Mouse (Mus musculus) mouse trophoblast stem cell (cell line): ENCODE results near the gene Otud4.
"Not testable (repeated sequence)": the region's sequence is repeated elsewhere in the genome, so short reads cannot be mapped to it uniquely, and the experiment has no call there.

Experiments used
- in situ Hi-C, 2 experiments: fragments of 300-500 bp; cut with MseI, MboI; formaldehyde crosslinking; loops; 2 replicates in 1 of 2; 3 replicates in 1 of 2; pipeline ENCODE4 v1.15.1; 2025

Gene Otud4

DNA sequence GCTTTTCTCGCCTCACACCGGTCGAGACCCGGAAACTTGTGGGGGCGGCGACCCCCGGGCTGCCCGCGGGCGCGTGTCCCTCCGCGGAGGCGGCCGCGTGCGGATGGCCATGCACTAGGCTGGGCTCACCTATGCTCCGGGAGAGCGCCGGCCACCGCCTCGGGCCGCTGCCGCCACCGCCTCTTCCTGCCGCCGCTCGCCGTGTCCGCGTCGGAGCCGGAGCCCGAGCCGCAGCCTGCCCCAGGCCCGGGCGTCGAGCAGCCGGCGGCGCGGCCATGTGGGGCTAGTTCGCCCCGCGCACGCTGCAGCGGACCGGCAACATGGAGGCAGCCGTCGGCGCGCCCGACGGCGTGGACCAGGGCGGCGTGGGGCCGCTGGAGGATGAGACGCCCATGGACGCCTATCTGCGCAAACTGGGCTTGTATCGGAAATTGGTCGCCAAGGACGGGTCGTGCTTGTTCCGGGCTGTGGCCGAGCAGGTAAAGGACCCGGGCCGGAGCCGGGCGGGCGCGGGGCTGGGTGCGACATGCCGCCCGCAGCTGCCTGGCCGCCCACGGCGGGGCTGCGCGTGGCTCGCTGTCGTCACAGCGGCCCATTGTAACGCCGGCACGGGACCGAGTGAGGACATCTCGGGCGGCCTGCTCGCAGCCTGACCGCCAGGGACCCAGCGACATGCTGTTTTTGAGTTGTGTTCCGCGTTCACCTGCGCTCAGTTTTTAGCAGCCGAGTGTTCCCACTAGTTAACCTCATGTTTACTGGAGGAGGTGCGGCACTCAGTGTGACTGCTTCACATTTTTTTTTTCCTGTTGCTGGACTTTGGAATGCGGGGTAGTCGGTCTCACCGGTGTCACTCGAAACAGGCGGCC lies at the start of gene Otud4:
Gene Otud4 (plus strand): TSS at position 33 of the 866 bp plus-strand sequence.
- in situ Hi-C loops = no loop called here

DNA sequence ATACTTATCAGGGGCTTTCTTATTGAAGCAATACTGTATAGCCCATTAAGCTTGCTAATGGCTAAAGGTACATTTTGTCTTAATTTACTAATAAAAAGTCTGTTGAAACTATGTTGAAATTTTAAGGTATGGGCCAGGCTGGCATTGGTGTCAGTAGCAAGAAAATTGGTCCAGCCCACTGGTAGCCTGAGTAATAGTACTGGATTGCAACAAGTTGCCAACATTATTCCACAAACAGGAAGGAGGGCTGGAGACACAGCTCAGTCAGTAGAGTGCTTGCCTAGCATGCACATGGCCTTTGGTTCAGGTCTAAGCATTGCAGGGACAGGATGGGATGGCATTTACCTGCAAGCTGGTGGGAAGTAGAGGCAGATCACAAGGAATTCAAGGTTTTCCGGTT lies 38.5 kb upstream of the Otud4 start:
- in situ Hi-C loops = no loop called here

DNA sequence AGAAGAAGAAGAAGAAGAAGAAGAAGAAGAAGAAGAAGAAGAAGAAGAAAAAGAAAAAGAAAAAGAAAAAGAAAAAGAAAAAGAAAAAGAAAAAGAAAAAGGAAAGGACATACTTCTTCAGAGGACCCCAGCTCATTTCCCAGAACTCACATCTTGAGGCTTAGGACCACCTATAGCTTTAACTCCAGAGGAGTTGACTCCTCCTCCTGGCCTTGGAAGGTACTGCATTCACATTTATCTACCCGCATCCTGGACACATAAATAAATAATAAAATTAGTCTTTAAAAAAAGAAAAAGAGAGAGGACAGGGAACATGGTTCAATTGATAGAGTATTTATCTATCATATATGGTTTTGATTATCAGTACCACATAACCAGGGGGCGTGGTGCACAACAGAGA lies 36.2 kb upstream of the Otud4 start:
- in situ Hi-C loops = not testable (repeated sequence)

DNA sequence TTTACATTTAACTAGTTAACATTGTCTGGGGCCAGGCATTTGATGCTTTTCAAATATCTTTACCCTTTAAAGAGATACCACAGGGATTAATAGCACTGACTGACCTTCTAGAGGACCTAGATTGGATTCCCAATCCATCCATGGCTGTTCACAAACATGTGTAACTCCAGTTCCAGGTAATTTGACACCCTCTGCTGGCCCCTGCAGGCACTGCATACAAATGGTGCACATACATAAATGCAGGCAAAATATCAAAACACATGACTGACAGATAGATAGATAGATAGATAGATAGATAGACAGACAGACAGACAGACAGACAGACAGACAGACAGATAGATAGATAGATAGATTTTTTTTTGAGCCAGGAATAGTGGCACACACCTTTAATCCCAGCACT lies 33.2 kb upstream of the Otud4 start:
- in situ Hi-C loops = no loop called here

DNA sequence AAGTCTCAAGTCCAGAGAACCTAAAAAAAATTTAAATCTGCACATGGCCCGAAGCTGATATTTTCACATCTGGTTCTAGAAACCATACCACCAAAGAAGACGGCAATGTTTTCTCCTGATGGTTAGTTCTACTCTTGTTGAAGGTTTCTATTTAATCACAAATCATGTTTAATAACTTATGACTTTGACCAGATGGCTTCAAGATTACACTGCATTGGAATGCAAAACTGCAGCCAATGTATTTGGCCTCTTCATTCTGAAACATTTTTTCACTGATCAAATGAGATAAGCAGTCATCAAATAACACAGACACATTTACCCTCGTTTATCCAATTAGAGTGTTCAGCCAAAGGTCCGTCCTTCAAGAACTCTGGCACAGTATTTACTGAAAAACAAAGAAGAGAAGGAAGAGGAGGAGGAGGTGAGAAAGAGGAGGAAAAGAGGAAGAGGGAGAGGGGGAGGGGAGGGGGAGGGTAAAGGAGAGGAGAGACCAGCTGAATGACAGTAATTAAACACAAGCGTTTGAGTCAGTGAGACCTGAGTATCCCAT lies 32.6 kb upstream of the Otud4 start:
- in situ Hi-C loops = no loop called here

DNA sequence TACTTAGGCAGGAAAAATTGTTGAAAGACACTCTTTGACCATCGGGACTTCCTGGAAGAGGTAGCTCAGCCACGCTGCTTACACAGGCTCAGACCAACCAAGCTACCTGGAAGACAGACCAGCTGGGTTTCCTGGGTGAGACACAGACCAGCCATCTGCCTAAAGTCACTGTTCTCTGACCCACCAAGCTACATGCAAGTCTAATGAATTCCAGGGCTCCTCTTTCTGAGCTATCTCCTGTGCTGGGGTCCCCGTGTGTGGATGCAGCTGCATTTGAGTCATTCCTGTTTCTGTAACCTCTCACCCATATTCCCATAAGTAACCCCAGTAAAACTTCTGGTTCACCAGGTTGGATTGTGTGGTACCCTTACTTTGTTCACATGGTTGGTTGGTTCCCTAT lies 30.7 kb upstream of the Otud4 start:
- in situ Hi-C loops = no loop called here

DNA sequence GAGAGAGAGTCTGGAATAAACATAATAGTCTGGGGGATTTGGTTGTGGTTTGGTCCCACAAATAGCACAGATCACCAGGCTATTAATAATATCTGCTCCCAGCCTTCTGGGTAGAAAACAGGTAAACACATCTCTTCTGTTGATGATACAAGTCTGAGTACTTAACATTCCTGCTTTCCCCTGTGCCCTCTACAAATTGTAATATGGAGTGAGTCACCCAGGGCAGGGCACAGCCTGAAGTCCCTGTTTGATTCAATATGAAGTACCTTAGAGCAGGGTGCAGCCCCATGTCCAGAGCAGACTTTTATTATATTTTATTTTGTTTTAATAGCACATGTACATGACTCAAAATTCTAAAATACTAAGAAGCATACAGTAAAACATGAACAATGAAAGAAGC lies 29.1 kb upstream of the Otud4 start:
- in situ Hi-C loops = no loop called here

DNA sequence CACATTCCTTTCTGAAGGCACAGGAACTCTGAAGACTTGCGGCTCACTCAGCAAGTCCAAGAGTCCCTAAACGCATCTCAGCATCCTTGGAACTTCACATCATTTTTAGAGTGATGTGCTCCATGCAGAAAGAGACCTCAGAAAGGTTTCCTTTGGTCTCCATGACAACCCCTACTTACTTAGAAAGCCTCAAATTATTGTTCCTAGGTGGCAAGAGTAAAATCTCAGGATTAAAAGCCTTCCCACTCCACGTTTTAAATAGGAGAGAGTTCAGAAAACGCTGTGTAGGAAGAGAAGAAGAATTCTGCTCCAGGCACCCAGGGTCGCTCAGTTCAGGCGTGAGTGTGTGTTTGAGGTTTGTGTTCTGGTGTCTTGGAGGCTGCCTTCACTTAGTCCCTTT lies 27.1 kb upstream of the Otud4 start:
- in situ Hi-C loops = no loop called here

DNA sequence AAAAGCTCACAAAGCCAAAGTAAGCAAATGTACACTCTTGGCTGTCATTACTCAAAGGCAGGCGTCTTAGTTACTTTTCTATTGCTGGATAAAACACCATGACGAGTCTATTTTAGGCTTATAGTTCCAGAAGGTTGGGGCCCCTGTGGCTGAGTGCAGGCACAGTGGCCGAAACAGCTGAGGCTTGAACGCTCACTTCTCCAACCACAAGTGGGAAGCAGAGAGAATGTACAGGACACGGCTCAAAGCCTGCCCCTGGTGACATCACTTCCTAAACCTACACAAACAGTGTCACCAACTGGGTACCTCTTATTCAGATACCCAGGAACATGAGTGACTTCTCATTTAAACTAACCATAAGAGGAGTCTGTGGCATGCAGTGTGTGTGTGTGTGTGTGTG lies 26.5 kb upstream of the Otud4 start:
- in situ Hi-C loops = no loop called here

DNA sequence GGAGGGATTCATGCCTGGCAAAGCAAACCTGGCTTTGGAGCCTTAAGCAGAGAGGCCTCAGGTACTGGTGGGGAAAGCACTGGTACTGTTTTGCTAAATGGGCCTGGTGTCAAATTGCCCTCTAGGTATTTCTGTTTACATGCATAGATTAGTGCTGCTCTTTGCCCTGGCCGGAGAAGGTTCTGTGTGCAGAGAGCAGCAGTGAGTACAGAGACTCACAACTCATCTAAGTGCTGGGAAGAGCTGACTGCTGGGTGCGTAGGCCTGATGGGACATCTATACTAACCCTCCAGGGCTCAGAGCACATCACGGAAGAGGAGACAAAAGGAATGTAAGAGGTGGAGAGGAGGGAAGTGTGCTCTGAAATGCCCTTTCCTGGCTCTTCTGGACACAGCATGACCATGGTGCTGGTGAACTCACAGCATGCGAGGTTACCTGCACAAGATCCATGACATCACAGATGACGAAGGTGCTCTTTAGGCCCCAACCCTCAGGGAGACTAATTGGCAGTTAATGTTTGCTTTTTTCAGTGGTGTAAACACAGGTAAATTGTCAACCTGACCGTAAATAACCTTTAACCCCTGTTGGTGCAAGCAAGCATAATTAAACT lies 23.6 kb upstream of the Otud4 start:
- in situ Hi-C loops = no loop called here

DNA sequence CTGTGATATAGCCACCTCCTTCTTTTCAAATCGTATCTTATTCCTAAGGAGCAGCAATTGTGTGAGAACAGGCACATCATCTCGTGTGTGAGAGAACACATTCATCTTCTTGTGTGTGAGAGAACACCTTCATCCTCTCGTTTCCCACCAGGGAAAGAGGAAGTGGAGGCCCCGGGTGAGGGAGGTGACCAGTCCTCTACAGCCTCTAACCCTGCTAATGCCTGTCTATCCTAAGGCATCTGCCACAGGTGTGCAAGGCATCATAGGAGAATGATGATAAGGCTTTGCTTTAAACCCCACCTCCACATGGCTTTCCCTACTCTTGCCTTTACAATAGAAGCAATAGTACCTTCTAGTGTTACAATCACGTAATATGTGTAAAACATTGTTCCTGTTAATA lies 20.5 kb upstream of the Otud4 start:
- in situ Hi-C loops = no loop called here

DNA sequence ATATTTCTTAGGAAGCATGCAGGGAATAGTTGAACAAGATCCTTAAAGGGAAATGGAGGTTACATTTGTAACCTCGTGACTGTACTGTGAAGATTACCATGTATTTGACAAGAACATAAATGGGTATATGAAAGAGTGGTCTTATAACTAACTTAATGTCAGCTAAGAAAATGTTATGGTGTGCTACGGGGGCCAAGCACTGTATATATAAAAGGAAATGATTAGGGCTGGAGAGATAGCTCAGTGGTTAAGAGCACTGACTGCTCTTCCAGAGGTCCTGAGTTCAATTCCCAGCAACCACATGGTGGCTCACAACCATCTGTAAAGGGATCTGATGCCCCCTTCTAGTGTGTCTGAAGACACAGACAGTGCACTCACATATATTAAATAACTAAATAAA lies 20.1 kb upstream of the Otud4 start:
- in situ Hi-C loops = no loop called here

DNA sequence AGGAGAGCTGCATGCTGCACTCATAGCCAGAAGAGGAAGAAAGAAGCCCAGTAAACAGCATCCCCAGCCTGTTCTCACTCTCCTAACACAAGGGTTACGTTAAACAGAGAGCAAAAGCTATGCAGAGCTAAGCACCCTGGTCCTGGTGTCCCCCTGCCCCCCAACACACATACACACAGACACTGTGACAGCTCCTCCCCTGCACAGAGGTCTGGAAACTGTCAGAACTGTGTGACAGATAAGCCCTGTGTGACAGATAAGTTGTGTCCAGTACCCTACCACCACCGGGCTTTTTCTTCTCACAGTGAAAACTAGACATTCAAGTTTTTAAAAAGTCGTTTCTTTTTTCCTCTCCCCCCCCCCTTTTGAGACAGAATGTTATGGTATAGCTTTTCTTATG lies 19.4 kb upstream of the Otud4 start:
- in situ Hi-C loops = no loop called here

DNA sequence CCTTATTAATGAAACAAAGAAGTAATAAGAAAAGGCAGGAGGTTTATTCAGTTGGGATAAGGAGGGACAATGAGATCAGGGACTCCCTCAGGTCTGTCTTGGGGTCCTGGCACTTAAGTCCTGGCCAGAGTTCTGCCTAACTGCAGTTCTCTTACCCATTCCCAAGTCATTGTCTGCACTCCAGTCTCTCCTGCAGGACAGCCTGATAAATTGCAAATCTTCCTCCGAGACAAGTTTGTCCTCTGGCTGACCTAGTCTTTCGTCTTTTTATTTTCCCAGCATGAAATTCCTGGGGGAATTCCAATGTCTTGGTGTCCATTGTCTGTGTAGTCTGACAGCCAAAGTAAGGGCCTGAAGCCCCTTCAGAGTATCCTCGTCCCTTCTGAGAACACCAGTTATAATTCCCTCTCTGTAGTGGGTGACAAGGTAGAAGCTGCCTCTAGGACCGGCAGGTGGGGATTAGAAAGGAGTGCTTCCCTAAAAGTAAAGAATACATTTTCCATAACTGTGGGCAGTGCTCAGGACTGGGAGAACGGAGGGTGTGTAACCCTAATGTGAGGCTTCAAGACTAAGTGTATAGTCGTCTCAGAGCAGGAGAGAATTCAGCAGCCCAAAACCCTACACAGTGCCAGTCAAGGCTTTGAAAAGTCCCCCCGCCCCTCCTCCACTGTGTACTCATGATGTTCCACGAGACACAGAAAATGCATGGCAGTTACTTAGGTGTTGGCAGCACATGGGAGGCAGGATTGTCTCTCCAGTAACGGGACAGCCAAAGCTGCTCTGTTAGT lies 18.7 kb upstream of the Otud4 start:
- in situ Hi-C loops = no loop called here

DNA sequence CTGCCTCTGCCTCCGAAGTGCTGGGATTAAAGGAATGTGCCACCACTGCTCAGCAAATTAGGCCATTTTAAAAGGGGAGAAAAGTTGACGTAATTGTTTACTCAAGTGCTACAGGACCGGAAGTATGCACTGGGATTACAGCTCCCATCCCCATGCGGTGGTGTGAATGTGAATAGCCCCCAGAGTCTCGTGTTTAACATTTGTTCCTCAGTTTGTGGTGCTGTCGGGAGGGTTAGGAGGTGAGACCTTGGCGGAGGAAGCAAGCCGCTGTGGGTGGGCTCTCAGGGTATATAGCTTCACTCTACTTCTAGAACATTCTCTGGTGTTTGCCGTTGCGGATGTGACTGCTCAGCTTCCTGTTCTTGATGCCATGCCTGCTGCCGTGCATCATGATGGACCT lies 17.1 kb upstream of the Otud4 start:
- in situ Hi-C loops = no loop called here

DNA sequence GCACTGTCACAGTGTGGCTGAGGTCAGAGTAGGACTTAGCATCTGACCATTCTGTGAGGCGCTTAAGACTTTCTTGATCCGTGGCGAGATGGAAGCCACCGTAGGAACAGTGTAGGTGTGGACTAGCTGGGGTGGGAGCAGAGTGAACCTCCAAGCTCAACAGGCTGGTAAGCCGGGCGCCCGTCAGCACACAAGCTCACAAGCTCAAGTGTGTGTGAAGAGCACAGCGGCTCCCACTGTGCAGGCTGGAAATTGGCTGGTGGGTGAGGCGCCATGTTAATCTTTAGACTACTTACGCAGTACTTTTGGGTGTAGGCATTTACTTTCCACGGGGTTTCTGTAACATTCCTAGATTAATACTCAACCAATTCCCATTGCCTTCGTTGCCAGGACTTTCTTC lies 16.1 kb upstream of the Otud4 start:
- in situ Hi-C loops = no loop called here

DNA sequence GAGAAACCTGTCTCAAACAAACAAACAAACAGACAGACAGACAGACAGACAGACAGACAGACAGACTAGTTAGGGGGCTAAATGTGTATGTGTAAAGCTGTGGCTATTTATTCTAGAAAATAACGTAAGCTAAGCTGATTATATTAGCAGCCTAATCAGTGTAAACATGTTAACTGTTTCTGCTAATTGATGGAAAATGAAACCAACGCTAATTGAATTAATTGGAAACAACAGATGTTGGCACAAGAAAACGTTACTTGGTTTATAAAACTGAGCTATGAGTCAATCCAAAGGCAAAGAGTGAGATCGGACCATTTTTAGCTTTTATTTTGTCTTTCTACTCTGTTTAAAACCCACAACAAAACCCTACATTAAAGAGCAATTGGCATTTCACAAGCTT lies 15.0 kb upstream of the Otud4 start:
- in situ Hi-C loops = no loop called here

DNA sequence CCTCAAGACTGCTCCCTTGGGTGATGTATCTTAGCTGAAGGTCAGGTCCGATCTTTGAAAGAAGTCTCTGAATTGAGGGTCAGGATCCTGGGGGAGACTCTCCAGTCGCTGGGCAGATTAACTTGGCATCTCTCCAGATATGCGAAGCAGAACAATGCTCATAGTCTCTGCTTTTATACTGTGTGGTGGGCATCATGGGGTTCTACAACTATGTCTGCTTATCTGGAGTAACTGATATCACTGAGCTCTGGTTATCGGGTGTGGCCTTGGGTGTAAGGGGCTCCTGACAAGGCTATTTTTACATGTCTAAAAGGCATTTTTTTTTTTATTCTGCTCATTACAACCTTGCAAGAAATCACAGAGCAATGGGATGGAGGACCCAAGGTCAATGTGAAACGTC lies 13.2 kb upstream of the Otud4 start:
- in situ Hi-C loops = no loop called here

DNA sequence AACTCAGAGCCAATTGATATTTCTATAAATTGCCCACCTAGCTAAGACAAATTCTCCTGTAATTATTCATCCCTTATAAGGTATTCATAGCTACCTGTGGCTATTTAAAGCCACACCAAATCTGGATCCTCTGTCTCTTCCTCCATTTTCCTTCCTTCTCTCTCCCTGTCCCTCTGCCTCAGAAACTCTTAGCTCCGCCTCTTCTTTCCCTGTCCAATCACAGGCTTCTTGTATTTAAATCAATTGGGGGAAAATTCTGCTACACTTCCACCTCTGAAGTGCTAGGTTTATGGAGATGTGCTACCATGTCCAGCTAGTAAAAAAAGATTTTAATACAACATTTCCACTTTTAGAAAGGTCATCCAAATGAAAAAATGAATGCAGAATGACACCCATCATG lies 3.9 kb upstream of the Otud4 start:
- in situ Hi-C loops = no loop called here

DNA sequence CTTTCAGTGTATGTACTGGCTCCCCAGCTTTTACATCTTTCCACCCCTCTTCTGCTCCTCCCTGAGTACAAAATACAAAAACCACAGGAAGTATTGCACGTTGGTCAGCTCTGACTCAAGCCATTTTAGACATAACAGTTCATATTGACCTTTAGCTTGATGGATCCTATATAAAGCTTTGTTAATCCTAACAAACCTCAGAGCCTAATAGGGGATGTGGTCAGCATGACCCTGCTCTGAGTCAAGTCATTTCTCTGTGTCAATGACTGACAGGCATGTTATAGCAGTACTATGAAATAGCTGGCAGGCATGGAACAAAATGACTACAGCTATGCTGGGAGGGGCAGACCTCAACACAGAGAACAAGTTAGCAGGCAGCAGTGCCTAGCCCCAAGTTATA lies 3.3 kb upstream of the Otud4 start:
- in situ Hi-C loops = no loop called here

DNA sequence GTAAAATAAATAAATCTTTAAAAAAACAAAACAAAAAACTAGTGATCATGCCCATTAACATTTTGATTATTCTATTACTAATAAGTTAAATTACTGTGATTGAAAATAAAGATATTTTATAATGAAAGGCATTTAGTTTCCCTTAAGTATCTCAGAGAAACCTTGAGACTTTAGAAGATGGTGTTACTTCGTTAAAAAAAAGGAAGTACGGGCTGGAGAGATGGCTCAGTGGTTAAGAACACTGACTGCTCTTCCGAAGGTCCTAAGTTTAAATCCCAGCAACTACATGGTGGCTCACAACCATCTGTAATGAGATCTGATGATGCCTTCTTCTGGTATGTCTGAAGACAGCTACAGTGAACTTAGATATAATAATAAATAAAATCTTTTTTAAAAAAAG lies 2.2 kb upstream of the Otud4 start:
- in situ Hi-C loops = no loop called here

DNA sequence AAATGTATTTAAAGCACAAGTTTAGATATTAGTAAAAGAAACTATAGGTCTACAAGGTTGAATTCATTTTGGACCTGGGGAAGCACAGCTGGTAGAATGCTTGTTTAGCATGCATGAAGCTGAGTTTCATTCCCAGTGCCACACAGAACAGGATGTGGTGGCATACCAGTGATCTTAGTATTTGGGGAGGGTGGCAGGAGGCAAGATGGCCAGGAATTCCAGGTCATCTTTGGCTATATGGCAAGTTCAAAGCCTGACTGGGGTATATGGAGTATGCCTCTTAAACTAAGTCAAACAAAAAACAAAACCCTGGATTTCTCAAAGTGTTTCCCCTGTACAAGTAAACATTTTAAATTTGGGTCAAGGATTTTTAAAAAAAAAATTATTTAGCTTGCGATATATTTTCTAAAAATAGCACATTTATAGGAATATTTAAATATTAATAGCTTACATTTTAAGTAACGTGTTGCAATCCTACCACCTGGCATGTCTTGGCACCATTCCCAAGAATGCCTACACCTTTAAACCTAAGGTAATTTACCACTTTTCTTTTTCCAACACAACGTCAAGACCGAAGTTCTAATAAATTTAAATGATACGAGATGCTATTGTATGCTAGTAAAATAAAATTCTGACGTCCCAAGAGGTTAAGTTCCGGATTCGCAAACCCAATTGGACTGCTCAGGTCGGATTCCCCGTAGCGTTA lies 1.3 kb upstream of the Otud4 start:
- in situ Hi-C loops = no loop called here
